Mouse (Mus musculus) midbrain, embryonic 10.5 days (tissue): ENCODE data around the gene Dazap2. TPM values are rescaled to one million over a fixed set of nuclear protein-coding genes. Genes with fewer than 3 reads are reported as not detected.
A peak's percentile ranks its signal among the peaks of the same experiment; 100 is the strongest.
"Not testable (repeated sequence)": the region's sequence is repeated elsewhere in the genome, so short reads cannot be mapped to it uniquely, and the experiment has no call there.

Experiments used
- DNase-seq: peaks from one replicate; pipeline ENCODE4 v3.0.0-alpha.2; 2017; ENCODE audit warnings: low spot score
- H3K27ac ChIP-seq: fragments of 300-500 bp; sonication (generic); replicated peaks from 2 replicates; pipeline ENCODE4 v1.5.1; 2016; ENCODE audit warnings: mild to moderate bottlenecking
- H3K27me3 ChIP-seq: fragments of 300-500 bp; sonication (generic); 2 replicates; pipeline ENCODE4 v1.6.1; 2016; ENCODE audit warnings: low read depth, mild to moderate bottlenecking; ENCODE audit not compliant: poor library complexity, severe bottlenecking
- H3K36me3 ChIP-seq: fragments of 300-500 bp; sonication (generic); 2 replicates; pipeline ENCODE4 v1.6.1; 2016; ENCODE audit warnings: mild to moderate bottlenecking, moderate library complexity
- H3K4me1 ChIP-seq: fragments of 300-500 bp; sonication (generic); 2 replicates; pipeline ENCODE4 v1.6.1; 2016
- H3K4me3 ChIP-seq: fragments of 300-500 bp; sonication (generic); 2 replicates; pipeline ENCODE4 v1.5.1; 2016; ENCODE audit warnings: mild to moderate bottlenecking, moderate library complexity
- H3K9me3 ChIP-seq: fragments of 300-500 bp; sonication (generic); replicated peaks from 2 replicates; pipeline ENCODE4 v1.6.1; 2016; ENCODE audit warnings: mild to moderate bottlenecking
- WGBS: fragments of 180-500 bp; shearing (Covaris S2); methylation state at CpG from one replicate; pipeline ENCODE4 v1.1.7; 2016; 5-methylcytosine and 5-hydroxymethylcytosine counted together
- polyA plus RNA-seq: library from polyadenylated mRNA; unstranded; fragments of >200 nt; fragmentation: Nextera tagmentation; extraction: Ambion mirVana; gene quantifications from 2 replicates; pipeline ENCODE4 v1.2.1, GENCODE M21; 2016

Dazap2 gene
- polyA plus RNA-seq, 1 experiment from 2014 or later = 231 TPM

- H3K36me3 ChIP-seq = peaks cover 28% of the 10 kb centered on the region
- peaks cover 12% of the 10 kb centered on the region; the same call in 1 of the 2 replicates for H3K4me1 ChIP-seq
- H3K4me3 ChIP-seq = no peak overlapping the region
These were observed 24.7 kb upstream of the Dazap2 start for GRCm38 (mm10) chr15:100590436-100590835.

GRCm38 (mm10) chr15:100592817-100593216 lies 22.3 kb upstream of the Dazap2 start:
- 89% methylated on average over 6 of the region's 6 CpGs for WGBS
- H3K4me1 ChIP-seq = peaks cover 3% of the 10 kb centered on the region; the same call in 1 of the 2 replicates
- H3K27ac ChIP-seq = no peak overlapping the region
- no peak overlapping the region for H3K4me3 ChIP-seq
- peaks cover 6% of the 10 kb centered on the region; the same call in 1 of the 2 replicates for H3K36me3 ChIP-seq
- H3K9me3 ChIP-seq = no peaks in the 10 kb centered on the region
- no peak for DNase-seq
- peaks cover 10% of the 10 kb centered on the region; the same call in 1 of the 2 replicates for H3K27me3 ChIP-seq

More at GRCm38 (mm10) chr15:100590436-100590835, 24.7 kb upstream of the Dazap2 start:
- Histone ChIP-seq H3K27ac (no peak overlapping the region), H3K9me3 (no peaks in the 10 kb centered on the region), H3K27me3 (no peaks in the 10 kb centered on the region)
- 78% methylated on average over 8 of the region's 8 CpGs for WGBS
- DNase-seq = no peak

GRCm38 (mm10) chr15:100598287-100598882 lies 16.8 kb upstream of the Dazap2 start:
- peaks cover 64% of the 10 kb centered on the region for H3K27me3 ChIP-seq
- whole genome bisulfite sequencing = 26% methylated on average over 9 of the region's 9 CpGs

GRCm38 (mm10) chr15:100598883-100599275 lies 16.3 kb upstream of the Dazap2 start:
- Histone ChIP-seq H3K4me1 (peaks cover 30% of the 10 kb centered on the region), H3K4me3 (peak overlapping the region; percentile 87), H3K27ac (peak overlapping the region; percentile 96; the same call in 1 of the 2 replicates), H3K27me3 (peaks cover 68% of the 10 kb centered on the region), H3K36me3 (no peaks in the 10 kb centered on the region), H3K9me3 (no peaks in the 10 kb centered on the region)
- WGBS = 3% methylated on average over 12 of the region's 12 CpGs
- peak; percentile 49 for DNase-seq

More at GRCm38 (mm10) chr15:100598287-100598882, 16.8 kb upstream of the Dazap2 start:
- H3K27ac ChIP-seq = peak overlapping the region; percentile 96; the same call in 1 of the 2 replicates
- no peaks in the 10 kb centered on the region for H3K36me3 ChIP-seq
- H3K4me3 ChIP-seq = peak overlapping the region; percentile 87
- peaks cover 30% of the 10 kb centered on the region for H3K4me1 ChIP-seq
- DNase-seq = no peak
- no peaks in the 10 kb centered on the region for H3K9me3 ChIP-seq

GRCm38 (mm10) chr15:100599276-100600046 lies 15.7 kb upstream of the Dazap2 start, which contains the start of gene Pou6f1:
TSS of gene Pou6f1 (minus strand) at chr15:100599984.
- Histone ChIP-seq H3K4me3 (peak within 1 kb of the TSS; percentile 87), H3K9me3 (no peaks in the 10 kb centered on the region), H3K27me3 (peaks cover 73% of the 10 kb centered on the region), H3K4me1 (peaks cover 34% of the 10 kb centered on the region), H3K36me3 (no peaks in the 10 kb centered on the region), H3K27ac (peak within 1 kb of the TSS; percentile 96)
- DNase-seq = peak; percentile 65
- WGBS = under 1% methylated on average over 73 of the region's 76 CpGs

- peaks cover 79% of the 10 kb centered on the region for H3K27me3 ChIP-seq
- H3K4me3 ChIP-seq = peak overlapping the region; percentile 87
- 1% methylated on average over 35 of the region's 35 CpGs for WGBS
- peaks cover 41% of the 10 kb centered on the region for H3K4me1 ChIP-seq
- H3K27ac ChIP-seq = peak overlapping the region; percentile 96
- no peaks in the 10 kb centered on the region for H3K9me3 ChIP-seq
- H3K36me3 ChIP-seq = no peaks in the 10 kb centered on the region
- peak; percentile 86 for DNase-seq
These were observed 15.0 kb upstream of the Dazap2 start for GRCm38 (mm10) chr15:100600047-100600695.

GRCm38 (mm10) chr15:100600696-100601272 lies 14.4 kb upstream of the Dazap2 start:
- Histone ChIP-seq H3K27me3 (peaks cover 84% of the 10 kb centered on the region), H3K4me3 (peak overlapping the region; percentile 87), H3K4me1 (peaks cover 47% of the 10 kb centered on the region), H3K36me3 (no peaks in the 10 kb centered on the region), H3K27ac (peak overlapping the region; percentile 96), H3K9me3 (no peaks in the 10 kb centered on the region)
- WGBS = 12% methylated on average over 21 of the region's 21 CpGs
- no peak for DNase-seq

- 46% methylated on average over 3 of the region's 3 CpGs for WGBS
- no peak overlapping the region for H3K27ac ChIP-seq
- H3K4me1 ChIP-seq = peaks cover 47% of the 10 kb centered on the region
- no peak overlapping the region for H3K4me3 ChIP-seq
- H3K9me3 ChIP-seq = no peaks in the 10 kb centered on the region
- H3K36me3 ChIP-seq = no peaks in the 10 kb centered on the region
- DNase-seq = no peak
- peaks cover 85% of the 10 kb centered on the region for H3K27me3 ChIP-seq
These were observed 13.5 kb upstream of the Dazap2 start for GRCm38 (mm10) chr15:100601669-100602068.

- not testable (repeated sequence) for H3K4me3 ChIP-seq, H3K36me3 ChIP-seq, DNase-seq, H3K27ac ChIP-seq, H3K9me3 ChIP-seq
- peaks cover 29% of the 10 kb centered on the region for H3K4me1 ChIP-seq
- WGBS = 92% methylated on average over 8 of the region's 8 CpGs
- H3K27me3 ChIP-seq = peaks cover 50% of the 10 kb centered on the region
These were observed 8.5 kb upstream of the Dazap2 start for GRCm38 (mm10) chr15:100606677-100607076.

- Histone ChIP-seq H3K27ac (no peak overlapping the region), H3K4me1 (peaks cover 40% of the 10 kb centered on the region), H3K9me3 (no peaks in the 10 kb centered on the region), H3K27me3 (peaks cover 25% of the 10 kb centered on the region), H3K4me3 (no peak overlapping the region), H3K36me3 (peaks cover under 1% of the 10 kb centered on the region; the same call in 1 of the 2 replicates)
- DNase-seq = no peak
- 86% methylated on average over 7 of the region's 7 CpGs for WGBS
These were observed 3.2 kb upstream of the Dazap2 start for GRCm38 (mm10) chr15:100611951-100612350.

GRCm38 (mm10) chr15:100612432-100612831 lies 2.7 kb upstream of the Dazap2 start:
- Histone ChIP-seq H3K4me1 (peaks cover 42% of the 10 kb centered on the region), H3K9me3 (no peaks in the 10 kb centered on the region), H3K4me3 (no peak overlapping the region), H3K36me3 (peaks cover 4% of the 10 kb centered on the region), H3K27me3 (peaks cover 25% of the 10 kb centered on the region), H3K27ac (no peak overlapping the region)
- WGBS = 72% methylated on average over 2 of the region's 2 CpGs
- DNase-seq = no peak

- peak overlapping the region; percentile 30; the same call in 1 of the 2 replicates for H3K27ac ChIP-seq
- peak; percentile 81 for DNase-seq
- H3K36me3 ChIP-seq = peaks cover 16% of the 10 kb centered on the region
- peak overlapping the region; percentile 15; the same call in 1 of the 2 replicates for H3K4me3 ChIP-seq
- peaks cover 42% of the 10 kb centered on the region for H3K4me1 ChIP-seq
- no peaks in the 10 kb centered on the region for H3K9me3 ChIP-seq
- WGBS = 11% methylated on average over 16 of the region's 16 CpGs
- H3K27me3 ChIP-seq = peaks cover 25% of the 10 kb centered on the region
These were observed 1.6 kb upstream of the Dazap2 start for GRCm38 (mm10) chr15:100613584-100613983.
